Mouse (Mus musculus) limb, embryonic 14.5 days (tissue): ENCODE data around the gene Rps27. TPM values are rescaled to one million over a fixed set of nuclear protein-coding genes. Genes with fewer than 3 reads are reported as not detected.

Experiments used
- ATAC-seq: fragments of 200-750 bp; cut with Nextera tagmentation; 2 replicates; pipeline ENCODE4 v1.8.0; 2017; ENCODE audit warnings: low read depth, moderate number of reproducible peaks, moderate TSS enrichment; ENCODE audit not compliant: low FRiP score
- DNase-seq: peaks from one replicate; pipeline ENCODE4 v3.0.0-alpha.2; 2015; ENCODE audit warnings: low spot score
- H3K27ac ChIP-seq: fragments of 300-500 bp; sonication (generic); replicated peaks from 2 replicates; pipeline ENCODE4 v1.5.1; 2014; ENCODE audit warnings: low read depth, mild to moderate bottlenecking, low read length, moderate library complexity, mixed read lengths
- H3K27me3 ChIP-seq: fragments of 300-500 bp; sonication (generic); 2 replicates; pipeline ENCODE4 v1.6.1; 2014; ENCODE audit warnings: low read length, mixed read lengths; ENCODE audit not compliant: control insufficient read depth, insufficient read depth
- H3K36me3 ChIP-seq: fragments of 300-500 bp; sonication (generic); 2 replicates; pipeline ENCODE4 v1.6.1; 2014; ENCODE audit warnings: mild to moderate bottlenecking, low read length, moderate library complexity, mixed read lengths; ENCODE audit not compliant: control insufficient read depth, insufficient read depth
- H3K4me1 ChIP-seq: fragments of 300-500 bp; sonication (generic); 2 replicates; pipeline ENCODE4 v1.6.1; 2014; ENCODE audit warnings: antibody characterized with exemption, low read length, mixed read lengths; ENCODE audit not compliant: control insufficient read depth, insufficient read depth
- H3K4me2 ChIP-seq: fragments of 300-500 bp; sonication (generic); replicated peaks from 2 replicates; pipeline ENCODE4 v1.6.1; 2014; ENCODE audit warnings: low read depth, mild to moderate bottlenecking, low read length, moderate library complexity; ENCODE audit not compliant: severe bottlenecking
- H3K4me3 ChIP-seq: fragments of 300-500 bp; sonication (generic); replicated peaks from 2 replicates; pipeline ENCODE4 v1.5.1; 2014; ENCODE audit warnings: low read length
- H3K9ac ChIP-seq: fragments of 300-500 bp; sonication (generic); 2 replicates; pipeline ENCODE4 v1.6.1; 2014; ENCODE audit warnings: mild to moderate bottlenecking, low read depth, low read length, moderate library complexity; ENCODE audit not compliant: severe bottlenecking
- H3K9me3 ChIP-seq: fragments of 300-500 bp; sonication (generic); 2 replicates; pipeline ENCODE4 v1.6.1; 2016; ENCODE audit warnings: low read length; ENCODE audit not compliant: control insufficient read depth
- POLR2A ChIP-seq: fragments of 200-500 bp; IDR thresholded peaks from 2 replicates; pipeline ENCODE4 v1.8.0; 2012; ENCODE audit warnings: inconsistent platforms, mild to moderate bottlenecking, moderate library complexity, borderline replicate concordance; ENCODE audit not compliant: insufficient read depth, insufficient read length; ENCODE audit errors: extremely low read depth
- WGBS: fragments of 180-500 bp; shearing (Covaris S2); extraction: QIAGEN DNeasy Blood & Tissue Kit; methylation state at CpG from one replicate; pipeline ENCODE4 v1.1.7; 2014; 5-methylcytosine and 5-hydroxymethylcytosine counted together
- polyA plus RNA-seq, 2 experiments: library from polyadenylated mRNA; depleted of rRNA in 1 of 2; stranded (reverse) in 1 of 2; unstranded in 1 of 2; fragments of >200 nt; fragmentation: Nextera tagmentation in 1 of 2; extraction: Ambion mirVana in 1 of 2; gene quantifications; 2 replicates each; pipeline versions ENCODE4 v1.2.1 to v1.2.3; 2012 to 2014

The Rps27 gene
- polyA plus RNA-seq, 2 experiments = 2,465 to 4,392 TPM

- no peak overlapping the region for H3K9ac ChIP-seq
- ATAC-seq (no peak), DNase-seq (no peak)
- no peaks in the 10 kb centered on the region for H3K27me3 ChIP-seq
- no peaks in the 10 kb centered on the region for H3K9me3 ChIP-seq
- H3K36me3 ChIP-seq = no peaks in the 10 kb centered on the region
- no peak for TF ChIP-seq POLR2A
- H3K4me2 ChIP-seq = no peak overlapping the region
- no peak overlapping the region for H3K27ac ChIP-seq
- no peaks in the 10 kb centered on the region for H3K4me1 ChIP-seq
- no peak overlapping the region for H3K4me3 ChIP-seq
- WGBS = 74% methylated on average over 3 of the region's 3 CpGs
These were observed 29.9 kb downstream of the Rps27 start for GRCm38 (mm10) chr3:90183581-90183980.

GRCm38 (mm10) chr3:90179566-90179965, 33.9 kb downstream of the Rps27 start:
- no peaks in the 10 kb centered on the region for H3K4me1 ChIP-seq
- TF ChIP-seq POLR2A = no peak
- H3K4me2 ChIP-seq = no peak overlapping the region
- 69% methylated on average over 3 of the region's 3 CpGs for WGBS
- ATAC-seq (no peak), DNase-seq (no peak)
- H3K4me3 ChIP-seq = no peak overlapping the region
- H3K9me3 ChIP-seq = no peaks in the 10 kb centered on the region
- no peaks in the 10 kb centered on the region for H3K36me3 ChIP-seq
- H3K9ac ChIP-seq = no peak overlapping the region
- H3K27ac ChIP-seq = no peak overlapping the region
- no peaks in the 10 kb centered on the region for H3K27me3 ChIP-seq

Other genes starting within 250 kb of the Rps27 start
- 110 and 121 TPM in 2 replicates for gene Hax1, start 214.9 kb downstream of the Rps27 start, polyA plus RNA-seq (2012; rRNA removed)
- 135 and 139 TPM in 2 replicates for gene Hax1, start 214.9 kb downstream of the Rps27 start, polyA plus RNA-seq (2014; fragmentation: Nextera tagmentation; extraction: Ambion mirVana)
- gene 4933434E20Rik, start 162.0 kb downstream of the Rps27 start, polyA plus RNA-seq (2012; rRNA removed) = 62.2 and 69.4 TPM in 2 replicates
- gene 4933434E20Rik, start 162.0 kb downstream of the Rps27 start, polyA plus RNA-seq (2014; fragmentation: Nextera tagmentation; extraction: Ambion mirVana) = 133 and 139 TPM in 2 replicates
- 205 and 239 TPM in 2 replicates for gene Ubap2l, start 161.0 kb downstream of the Rps27 start, polyA plus RNA-seq (2012; rRNA removed)
- gene Ubap2l, start 161.0 kb downstream of the Rps27 start, polyA plus RNA-seq (2014; fragmentation: Nextera tagmentation; extraction: Ambion mirVana) = 214 and 235 TPM in 2 replicates
- gene Tpm3, start 141.0 kb downstream of the Rps27 start, polyA plus RNA-seq (2012; rRNA removed) = 258 and 269 TPM in 2 replicates
- 436 and 464 TPM in 2 replicates for gene Tpm3, start 141.0 kb downstream of the Rps27 start, polyA plus RNA-seq (2014; fragmentation: Nextera tagmentation; extraction: Ambion mirVana)
- 2.5 and 2.6 TPM in 2 replicates for gene Nup210l, start 109.5 kb downstream of the Rps27 start, polyA plus RNA-seq (2012; rRNA removed)
- 0.30 and 0.47 TPM in 2 replicates for gene Nup210l, start 109.5 kb downstream of the Rps27 start, polyA plus RNA-seq (2014; fragmentation: Nextera tagmentation; extraction: Ambion mirVana)
- 23.8 and 35.8 TPM in 2 replicates for gene Rab13, start within 50 bp of the Rps27 start, polyA plus RNA-seq (2012; rRNA removed)
- gene Rab13, start within 50 bp of the Rps27 start, polyA plus RNA-seq (2014; fragmentation: Nextera tagmentation; extraction: Ambion mirVana) = 17.8 and 21.8 TPM in 2 replicates
- gene Jtb, start 17.9 kb upstream of the Rps27 start, polyA plus RNA-seq (2012; rRNA removed) = 74.2 and 78.2 TPM in 2 replicates
- gene Jtb, start 17.9 kb upstream of the Rps27 start, polyA plus RNA-seq (2014; fragmentation: Nextera tagmentation; extraction: Ambion mirVana) = 120 and 130 TPM in 2 replicates
- gene Creb3l4, start 29.9 kb upstream of the Rps27 start, polyA plus RNA-seq (2012; rRNA removed) = 6.3 and 6.4 TPM in 2 replicates
- gene Creb3l4, start 29.9 kb upstream of the Rps27 start, polyA plus RNA-seq (2014; fragmentation: Nextera tagmentation; extraction: Ambion mirVana) = 6.7 and 10.0 TPM in 2 replicates
- gene Slc39a1, start 34.5 kb upstream of the Rps27 start, polyA plus RNA-seq (2012; rRNA removed) = 56.8 and 66.4 TPM in 2 replicates
- 104 and 111 TPM in 2 replicates for gene Slc39a1, start 34.5 kb upstream of the Rps27 start, polyA plus RNA-seq (2014; fragmentation: Nextera tagmentation; extraction: Ambion mirVana)
- gene Crtc2, start 40.5 kb upstream of the Rps27 start, polyA plus RNA-seq (2012; rRNA removed) = 71.8 and 109 TPM in 2 replicates
- 17.5 and 18.1 TPM in 2 replicates for gene Crtc2, start 40.5 kb upstream of the Rps27 start, polyA plus RNA-seq (2014; fragmentation: Nextera tagmentation; extraction: Ambion mirVana)
- 21.3 and 25.7 TPM in 2 replicates for gene Dennd4b, start 51.5 kb upstream of the Rps27 start, polyA plus RNA-seq (2012; rRNA removed)
- 3.6 and 6.4 TPM in 2 replicates for gene Dennd4b, start 51.5 kb upstream of the Rps27 start, polyA plus RNA-seq (2014; fragmentation: Nextera tagmentation; extraction: Ambion mirVana)
- gene Gatad2b, start 79.5 kb upstream of the Rps27 start, polyA plus RNA-seq (2012; rRNA removed) = 39.9 and 44.6 TPM in 2 replicates
- gene Gatad2b, start 79.5 kb upstream of the Rps27 start, polyA plus RNA-seq (2014; fragmentation: Nextera tagmentation; extraction: Ambion mirVana) = 16.8 and 17.6 TPM in 2 replicates
- 64.7 and 92.1 TPM in 2 replicates for gene Slc27a3, start 176.3 kb upstream of the Rps27 start, polyA plus RNA-seq (2012; rRNA removed)
- 30.5 and 34.7 TPM in 2 replicates for gene Slc27a3, start 176.3 kb upstream of the Rps27 start, polyA plus RNA-seq (2014; fragmentation: Nextera tagmentation; extraction: Ambion mirVana)
- gene Ints3, start 220.0 kb upstream of the Rps27 start, polyA plus RNA-seq (2012; rRNA removed) = 52.8 and 55.9 TPM in 2 replicates
- 26.0 and 32.5 TPM in 2 replicates for gene Ints3, start 220.0 kb upstream of the Rps27 start, polyA plus RNA-seq (2014; fragmentation: Nextera tagmentation; extraction: Ambion mirVana)